Mouse (Mus musculus): ENCODE results near the gene Olfr394. TPM values are rescaled to one million over a fixed set of nuclear protein-coding genes. Genes with fewer than 3 reads are reported as not detected.

Gene Olfr394
- not detected for total RNA-seq (2023)

DNA sequence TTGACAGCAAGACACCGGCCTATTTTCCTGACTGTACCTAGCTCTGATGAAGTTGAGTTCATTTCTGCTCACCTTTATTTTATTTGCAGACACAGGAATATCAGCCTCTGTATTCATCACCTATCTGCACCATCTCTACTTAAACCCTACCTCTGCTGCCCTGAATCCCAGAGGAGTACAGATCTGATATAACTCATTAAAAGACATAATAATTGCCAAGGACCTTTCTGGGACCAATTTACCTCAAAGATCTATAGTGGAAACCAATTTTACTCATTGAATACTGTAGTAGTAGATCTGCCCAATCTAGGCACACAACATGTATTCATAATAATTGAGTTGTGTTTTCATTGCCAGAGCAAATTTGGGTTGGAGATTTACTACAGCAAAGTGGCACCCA is at the start of gene Olfr394:
Olfr394 (minus strand) TSS at position 101 of the 400 bp plus-strand sequence.

DNA sequence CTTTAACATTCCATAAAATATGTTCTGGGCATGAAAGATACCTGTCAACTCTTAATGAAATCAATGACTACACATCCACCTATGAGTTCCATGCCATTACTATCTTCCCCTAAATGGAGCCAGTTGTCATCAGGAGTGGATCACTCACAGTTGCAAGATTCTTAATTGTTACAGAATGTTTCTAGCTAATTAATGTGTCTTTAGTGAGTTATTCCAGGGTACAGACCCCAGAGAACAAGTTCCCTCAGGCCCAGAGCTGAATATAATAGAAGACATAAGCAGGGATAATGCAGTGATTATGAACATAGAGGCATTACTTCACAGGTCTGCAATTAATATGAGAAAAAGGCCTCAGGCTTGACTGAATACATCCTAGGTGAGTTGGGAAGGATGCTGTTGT is 45.8 kb upstream of the Olfr394 start, which contains the start of gene Olfr23:
Olfr23 (plus strand) TSS at position 301 of the 400 bp plus-strand sequence.

DNA sequence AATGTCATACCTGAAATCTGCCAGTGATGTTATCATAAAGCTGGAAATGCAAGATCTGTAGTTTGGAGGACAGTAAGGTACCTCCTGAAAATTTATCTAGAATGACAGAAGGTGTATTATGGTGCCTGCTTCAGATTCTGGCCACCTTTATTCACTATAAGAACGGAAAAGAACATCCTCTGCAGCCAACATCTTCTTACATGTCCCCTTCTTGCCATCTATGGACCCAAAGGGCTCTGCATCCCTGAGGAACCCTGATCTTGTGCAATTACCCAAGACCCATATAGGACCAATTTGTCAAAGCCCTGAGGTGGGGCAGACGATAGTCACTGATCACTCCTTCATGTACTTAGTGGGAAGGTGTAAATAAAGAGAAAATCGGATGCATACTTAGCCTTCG is 18.6 kb upstream of the Olfr394 start, which contains the start of gene Olfr395:
Olfr395 (minus strand) TSS at position 101 of the 400 bp plus-strand sequence.

DNA sequence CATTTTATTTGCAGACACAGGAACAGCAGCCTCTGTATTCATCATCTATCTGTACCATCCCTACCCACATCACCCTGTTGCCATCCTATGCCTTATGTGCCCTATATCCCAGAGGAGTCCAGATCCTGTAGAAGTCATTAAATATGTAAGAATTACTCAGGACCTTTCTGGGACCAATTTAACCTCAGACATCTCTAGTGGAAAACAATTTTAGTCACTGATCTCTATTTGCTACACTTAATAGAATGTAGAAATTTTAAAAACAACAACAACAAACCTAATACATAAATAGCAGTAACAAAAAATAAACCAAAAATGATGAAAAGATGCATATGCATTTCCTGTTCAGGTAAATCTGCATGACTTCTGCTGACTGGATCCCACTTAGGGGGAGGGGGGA is 39.2 kb downstream of the Olfr394 start, which contains the start of gene Olfr393:
Olfr393 (minus strand) TSS at position 101 of the 400 bp plus-strand sequence.

Other genes starting within 250 kb of the Olfr394 start
- gene Zfp735, start 202.0 kb downstream of the Olfr394 start, total RNA-seq (2023) = not detected
- not detected for gene Olfr389, start 110.1 kb downstream of the Olfr394 start, total RNA-seq (2023)
- not detected for gene Olfr390, start 107.8 kb downstream of the Olfr394 start, total RNA-seq (2023)
- not detected for gene Olfr391-ps, start 87.7 kb downstream of the Olfr394 start, total RNA-seq (2023)
- not detected for gene Olfr392, start 73.7 kb downstream of the Olfr394 start, total RNA-seq (2023)
- gene Olfr393, start 39.3 kb downstream of the Olfr394 start, total RNA-seq (2023) = not detected
- gene Olfr395, start 18.5 kb upstream of the Olfr394 start, total RNA-seq (2023) = not detected
- gene Olfr23, start 45.9 kb upstream of the Olfr394 start, total RNA-seq (2023) = not detected
- gene Olfr397, start 70.0 kb upstream of the Olfr394 start, total RNA-seq (2023) = not detected
- gene Olfr398, start 99.6 kb upstream of the Olfr394 start, total RNA-seq (2023) = not detected
- gene Olfr139, start 165.8 kb upstream of the Olfr394 start, total RNA-seq (2023) = not detected
- not detected for gene Olfr399, start 165.8 kb upstream of the Olfr394 start, total RNA-seq (2023)
- gene Zfp616, start 179.2 kb upstream of the Olfr394 start, total RNA-seq (2023) = not detected
- gene Olfr401, start 222.9 kb upstream of the Olfr394 start, total RNA-seq (2023) = not detected